Mouse (Mus musculus) lung, adult 18-20 months (tissue): ENCODE measurements around the gene Tnnt3.

Source experiments
- DNase-seq, 2 experiments: peaks; one replicate each; pipeline ENCODE4 v3.0.0; 2022; ENCODE audit warnings: mixed read lengths in 2 of 2

Gene Tnnt3

DNA sequence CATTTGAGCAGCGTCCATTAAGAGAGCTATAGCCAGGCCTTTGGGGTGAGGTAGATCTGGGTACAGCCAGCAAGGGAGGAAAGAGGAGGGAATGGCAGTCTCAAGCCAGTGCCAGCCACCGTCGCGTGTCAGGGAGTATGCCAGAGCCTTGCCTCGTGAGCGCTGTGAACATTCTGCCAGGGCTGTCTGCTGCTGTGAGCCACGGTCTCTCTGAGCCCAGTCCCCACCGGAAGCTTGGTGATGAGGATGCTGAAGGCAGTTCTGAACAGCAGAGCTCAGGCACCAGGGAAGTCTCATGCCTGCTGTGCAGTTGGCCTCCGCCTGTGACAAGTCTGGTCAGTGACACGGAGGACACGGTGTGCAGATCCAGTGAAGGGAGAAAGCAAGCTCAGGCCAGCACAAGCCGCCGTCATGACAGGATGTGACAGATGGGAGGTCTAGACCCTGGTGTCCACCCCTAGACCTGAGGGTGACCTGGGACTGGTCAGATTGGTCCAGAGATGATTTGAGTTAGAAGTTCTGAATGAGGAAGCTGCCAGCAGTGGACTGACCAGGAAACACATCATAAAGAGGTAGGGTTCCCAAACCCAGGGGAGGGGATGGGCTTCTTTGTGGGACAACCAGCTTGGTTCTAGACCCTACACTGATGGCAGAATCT is 21.7 kb upstream of the Tnnt3 start:
- DNase-seq: no peak

DNA sequence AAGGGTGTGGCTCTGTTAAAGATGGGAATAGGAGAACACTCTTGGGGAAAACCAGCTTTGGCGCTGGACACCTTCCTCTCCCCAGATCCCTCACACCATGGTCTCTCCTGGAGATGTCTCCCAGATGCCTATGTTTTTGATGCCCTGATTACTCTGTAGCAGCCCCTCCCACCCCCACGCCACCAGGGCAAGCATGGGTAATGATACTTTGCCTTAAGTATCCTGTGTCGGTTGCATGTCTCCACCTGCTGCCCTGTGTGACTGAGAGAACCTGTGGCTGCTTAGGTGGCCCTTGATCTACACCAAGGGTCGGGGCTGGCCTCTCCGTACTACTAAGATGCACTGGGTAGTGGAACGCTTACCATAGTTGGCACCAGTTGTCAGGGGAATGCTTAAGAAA is 20.6 kb upstream of the Tnnt3 start:
- no peak for DNase-seq

- DNase-seq: no peak
Observed at GRCm38 (mm10) chr7:142478574-142478973, 20.1 kb upstream of the Tnnt3 start.

- DNase-seq: no peak
Observed at GRCm38 (mm10) chr7:142479307-142479706, 19.3 kb upstream of the Tnnt3 start.

GRCm38 (mm10) chr7:142479886-142480285 is 18.8 kb upstream of the Tnnt3 start:
- DNase-seq: no peak

DNA sequence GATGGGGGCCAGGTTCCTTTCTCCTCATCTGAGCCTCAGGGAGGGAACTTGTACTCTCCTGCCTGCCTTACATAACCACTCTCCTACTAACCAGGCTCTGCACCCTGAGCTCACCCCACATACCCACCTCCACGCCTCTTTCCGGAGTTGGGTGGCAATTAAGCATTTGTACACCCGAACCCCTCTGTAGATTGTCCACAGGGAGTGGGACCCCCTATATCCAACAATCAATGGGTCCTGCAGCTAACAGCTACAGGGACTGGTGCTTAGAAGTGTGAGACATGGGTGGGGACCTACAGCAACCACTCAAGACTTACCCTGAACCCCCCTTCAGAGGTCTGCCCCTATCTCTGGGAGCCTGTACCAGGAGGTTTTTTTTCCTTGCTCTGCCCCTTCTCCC is 18.0 kb upstream of the Tnnt3 start:
- DNase-seq: no peak

- peak in 1 of 2 experiments; percentile 38 for DNase-seq
Observed at GRCm38 (mm10) chr7:142481186-142481567, 17.5 kb upstream of the Tnnt3 start.

- no peak for DNase-seq
Observed at GRCm38 (mm10) chr7:142481568-142482255, 16.9 kb upstream of the Tnnt3 start.

GRCm38 (mm10) chr7:142482256-142482609 is 16.4 kb upstream of the Tnnt3 start:
- DNase-seq: no peak

DNA sequence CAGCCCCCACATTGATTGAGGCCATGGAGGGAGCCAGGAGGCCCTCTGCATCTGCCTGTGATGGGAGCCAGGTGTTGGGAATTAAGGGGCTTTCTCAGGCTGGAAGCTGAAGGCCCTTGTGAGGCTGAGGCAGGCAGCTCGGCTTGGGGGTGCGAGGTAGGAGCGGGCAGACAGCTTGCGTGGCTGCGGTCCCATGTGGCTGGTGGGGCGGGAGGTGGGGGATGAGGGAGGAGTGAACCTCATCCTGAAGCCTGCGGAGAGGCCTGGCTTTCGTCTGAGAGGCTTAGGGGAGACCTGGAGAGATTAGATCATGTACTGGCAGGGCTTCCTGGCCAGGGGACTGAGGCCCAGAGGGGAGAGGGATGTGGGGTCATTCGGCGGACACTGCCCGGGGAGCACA is 15.5 kb upstream of the Tnnt3 start:
- DNase-seq: no peak

- DNase-seq: no peak
Observed at GRCm38 (mm10) chr7:142484780-142485179, 13.9 kb upstream of the Tnnt3 start.

DNA sequence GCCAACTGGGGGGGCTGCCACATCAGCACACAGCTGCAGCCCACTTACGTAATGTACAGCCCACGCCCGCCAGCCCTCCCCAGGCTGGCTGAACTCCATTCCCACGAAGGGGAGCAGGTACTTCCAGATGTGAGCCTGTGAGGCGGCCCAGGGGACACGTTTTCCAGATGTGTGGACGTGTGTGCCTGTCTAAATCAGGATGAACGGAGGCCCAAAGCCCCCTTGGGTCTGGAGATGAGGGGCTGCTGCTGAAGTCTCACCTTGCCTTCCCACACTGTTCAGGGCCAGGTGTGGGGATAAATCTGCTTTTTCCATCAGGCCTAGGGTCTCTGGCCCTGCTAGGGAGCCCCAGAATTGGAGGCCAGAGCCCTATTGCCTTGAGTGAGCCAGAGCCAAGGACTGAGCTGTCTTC is 11.9 kb upstream of the Tnnt3 start:
- no peak for DNase-seq

DNA sequence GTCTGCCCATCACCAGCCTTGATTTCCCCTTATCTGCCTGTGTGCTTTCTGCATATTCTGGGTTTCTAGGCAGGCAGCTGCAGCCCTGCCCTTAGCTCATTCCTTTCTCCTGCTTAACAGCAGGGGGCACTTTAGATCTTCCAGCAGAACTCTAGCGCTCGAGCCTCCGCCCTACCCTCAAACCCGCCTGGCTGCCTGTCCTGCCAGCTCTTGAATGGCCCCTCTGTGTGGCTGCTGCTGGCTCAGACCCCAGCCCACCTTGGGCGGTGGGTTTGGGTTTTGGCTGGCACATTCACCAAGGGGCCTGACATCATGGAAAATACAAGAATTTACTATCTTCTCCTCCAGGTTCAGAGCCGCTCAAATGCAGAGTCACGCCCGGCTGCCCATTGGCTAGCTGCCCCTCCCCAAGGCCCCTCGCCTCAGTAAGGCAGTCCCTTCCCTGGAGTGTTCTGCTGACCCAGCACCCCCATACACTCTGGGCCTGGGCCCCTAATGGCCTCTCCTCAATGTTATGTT is 11.2 kb upstream of the Tnnt3 start:
- DNase-seq: no peak

DNA sequence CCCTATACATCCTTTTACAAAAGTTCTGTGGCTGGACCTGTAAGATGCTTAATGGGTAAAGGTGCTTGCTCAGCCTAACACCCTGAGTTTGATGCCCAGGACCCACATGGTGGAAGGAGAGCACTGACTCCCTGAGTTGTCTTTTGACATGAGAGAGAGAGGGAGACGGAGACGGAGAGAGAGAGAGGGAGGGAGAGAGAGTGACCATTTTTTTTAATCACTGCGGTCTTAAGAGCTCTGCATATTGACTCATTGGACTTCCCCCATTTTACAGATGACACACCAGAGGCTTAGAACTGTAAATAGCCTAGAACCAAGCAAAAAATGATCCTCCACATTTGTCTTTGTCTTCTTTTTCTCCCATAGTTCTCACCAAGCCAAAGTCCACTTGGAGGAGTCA is 10.6 kb upstream of the Tnnt3 start:
- DNase-seq: no peak

DNA sequence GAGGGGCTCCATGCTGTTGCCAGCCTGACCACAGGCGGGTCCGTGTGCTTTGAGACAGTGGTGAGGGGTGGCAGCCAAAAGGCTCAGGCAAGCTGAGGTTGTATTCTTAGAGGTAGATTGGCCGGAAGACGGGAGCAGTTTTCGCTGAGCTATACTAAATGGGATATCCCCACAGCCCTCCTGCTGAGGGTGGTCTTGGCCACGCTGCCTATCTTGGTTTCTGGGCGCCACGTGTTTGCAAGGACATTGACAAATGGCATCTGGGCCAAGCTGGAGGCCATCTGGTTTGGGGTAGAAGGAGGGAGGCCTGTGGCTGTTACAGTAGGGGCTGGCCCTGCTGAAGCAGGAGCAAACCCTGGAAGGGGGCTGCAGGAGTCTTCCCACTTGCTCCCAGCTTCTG is 5.1 kb upstream of the Tnnt3 start:
- no peak for DNase-seq

DNA sequence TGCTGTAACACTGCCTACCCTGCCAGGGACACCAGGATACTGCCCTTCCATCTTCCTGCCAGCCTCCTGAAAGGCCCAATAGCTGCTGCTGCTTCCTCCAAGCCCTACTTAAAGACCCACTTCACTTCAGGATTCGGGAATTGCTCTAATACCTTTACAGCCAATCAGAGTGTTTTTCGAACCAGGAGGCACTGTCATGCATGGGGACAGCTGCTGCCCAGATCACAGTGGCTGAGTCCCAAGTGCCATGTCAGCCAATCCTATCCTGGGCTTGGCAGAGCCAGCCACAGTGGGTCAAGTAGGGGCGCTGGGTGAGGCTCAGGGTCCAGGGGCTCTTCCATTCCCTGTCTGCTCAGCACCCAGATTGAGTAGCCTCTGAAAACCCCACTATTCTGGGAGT is 2.5 kb upstream of the Tnnt3 start:
- no peak for DNase-seq

- DNase-seq: no peak
Observed at GRCm38 (mm10) chr7:142496800-142497199, 1.8 kb upstream of the Tnnt3 start.

GRCm38 (mm10) chr7:142497775-142498174 is 861 bp upstream of the Tnnt3 start:
- peak; percentile 42 for DNase-seq

GRCm38 (mm10) chr7:142499010-142499721 is 530 bp downstream of the Tnnt3 start:
- DNase-seq: no peak

DNA sequence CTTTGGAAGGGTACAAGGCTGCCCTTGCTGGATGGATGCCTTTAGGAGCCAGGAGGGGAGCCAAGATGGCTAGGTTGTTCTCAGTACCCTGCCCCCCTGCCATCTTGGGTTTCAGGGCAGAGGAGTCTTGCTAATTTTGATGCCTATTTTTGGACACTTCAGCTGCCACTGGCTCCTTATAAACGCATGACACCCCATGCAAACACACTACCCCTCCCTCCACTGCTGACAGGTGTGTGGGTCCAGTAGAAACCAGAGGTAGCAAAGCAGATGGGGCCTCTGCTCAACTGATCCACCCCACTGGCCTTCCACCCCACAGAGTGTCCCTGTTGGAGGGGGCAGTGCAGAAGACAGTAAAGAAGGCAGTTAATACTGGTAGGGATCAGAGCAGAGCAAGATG is 1.4 kb downstream of the Tnnt3 start:
- DNase-seq: no peak

- DNase-seq: no peak
Observed at GRCm38 (mm10) chr7:142503206-142503605, 4.6 kb downstream of the Tnnt3 start.

DNA sequence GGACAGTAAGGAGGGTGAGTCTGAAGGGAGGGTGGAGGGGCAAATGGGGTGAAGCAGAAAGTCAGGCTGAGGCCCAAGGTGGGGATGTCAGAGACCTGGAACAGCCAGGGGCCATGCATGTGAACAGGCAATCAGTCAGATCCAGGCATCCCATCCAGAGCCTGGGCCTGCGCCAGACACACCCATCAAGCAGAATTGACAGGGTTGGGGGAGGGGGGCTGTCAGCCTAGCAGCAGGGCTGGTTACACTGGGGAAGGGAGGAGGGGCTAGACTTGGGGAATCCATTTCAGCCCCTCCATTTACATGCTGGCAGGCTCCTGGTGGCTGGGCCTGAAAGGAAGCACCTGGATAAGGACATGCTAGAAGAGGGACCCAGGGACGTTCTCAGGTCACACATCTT is 7.3 kb downstream of the Tnnt3 start:
- DNase-seq: no peak

DNA sequence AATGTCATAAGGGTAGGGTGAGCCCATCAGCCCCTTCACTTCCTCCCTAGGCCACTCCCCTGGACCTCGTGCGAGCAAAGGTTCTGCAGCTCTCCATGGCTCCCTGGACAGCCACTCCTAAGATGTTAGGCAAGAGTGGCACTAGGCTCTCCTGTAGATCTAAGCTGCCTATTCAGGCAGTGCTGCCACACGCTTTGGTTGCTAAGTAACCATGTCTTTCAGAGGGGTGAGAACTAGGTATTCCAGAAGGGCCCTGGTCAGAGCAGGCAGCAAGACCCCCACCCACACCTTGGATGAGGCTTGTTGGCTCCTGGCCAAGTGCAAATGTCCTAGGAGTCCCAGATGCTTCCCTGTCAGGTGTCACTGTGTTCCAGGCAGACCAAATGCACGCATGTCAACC is 7.9 kb downstream of the Tnnt3 start:
- DNase-seq: no peak

DNA sequence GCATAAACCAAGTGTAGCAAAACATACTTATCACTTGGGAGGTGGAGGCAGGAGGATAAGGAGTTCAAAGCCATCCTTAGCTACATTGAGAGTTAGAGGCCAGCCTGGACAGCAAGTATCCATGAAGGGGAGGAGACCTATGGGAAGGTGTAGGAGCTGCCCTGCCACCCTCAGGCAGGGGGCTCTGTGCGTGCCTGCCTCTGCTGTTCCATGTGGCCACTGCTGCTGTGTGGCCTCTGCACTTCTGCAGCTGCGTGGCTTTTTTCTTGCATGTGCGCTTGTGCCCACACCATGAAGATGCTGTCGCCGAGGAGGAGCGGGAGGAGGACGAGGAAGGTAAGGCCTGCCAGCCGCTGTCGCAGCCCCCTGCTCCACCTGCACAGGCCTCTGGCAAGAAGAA is 8.8 kb downstream of the Tnnt3 start:
- DNase-seq: no peak
